Mouse (Mus musculus): Measurements from ENCODE around the gene Vma21. TPM values are rescaled to one million over a fixed set of nuclear protein-coding genes. Genes with fewer than 3 reads are reported as not detected.
A peak's percentile ranks its signal among the peaks of the same experiment; 100 is the strongest.

The Vma21 gene
- polyA plus RNA-seq (2015; fragmentation: Nextera tagmentation; extraction: Ambion mirVana) = 44.9 and 50.0 TPM in 2 replicates

DNA sequence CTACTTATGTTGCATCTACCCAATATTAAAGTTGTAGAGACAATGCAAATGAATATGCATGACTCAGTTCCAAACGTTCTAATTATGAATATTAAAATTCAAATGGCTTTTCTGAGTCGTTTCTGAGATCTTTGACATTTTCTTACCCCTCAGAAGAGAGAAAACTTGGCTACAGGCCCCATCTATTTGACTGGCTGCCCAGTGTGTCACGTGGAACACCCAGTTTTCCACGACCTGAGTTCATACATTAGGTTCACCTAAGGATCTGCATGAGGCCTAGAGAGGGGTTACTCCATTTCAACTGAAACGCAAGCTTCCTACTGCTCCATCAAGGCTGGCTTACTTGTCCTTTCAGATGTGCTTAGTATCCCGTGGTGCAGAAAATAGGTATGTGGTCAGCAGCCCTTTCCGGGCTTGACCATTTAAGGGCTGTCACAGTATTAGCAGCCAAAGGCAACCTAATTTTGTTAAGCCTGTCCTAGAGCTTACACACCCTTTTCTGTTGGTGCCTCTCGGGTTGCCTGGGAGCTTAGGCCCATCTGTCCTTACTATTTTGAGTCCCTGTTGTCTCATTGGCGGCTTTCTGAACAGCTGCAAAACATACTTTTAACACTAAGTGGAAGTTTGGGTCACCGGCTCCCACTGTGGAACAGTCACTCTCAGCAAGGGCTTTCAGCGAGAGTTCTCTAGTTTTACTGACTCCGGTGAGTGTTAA, at the start of gene Vma21:
Gene Vma21, plus strand, starts transcription at position 294 of the 715 bp plus-strand sequence.
- WGBS = 40% methylated on average over 12 of the region's 12 CpGs
- peak within 1 kb of the TSS; percentile 55 for H3K4me2 ChIP-seq

DNA sequence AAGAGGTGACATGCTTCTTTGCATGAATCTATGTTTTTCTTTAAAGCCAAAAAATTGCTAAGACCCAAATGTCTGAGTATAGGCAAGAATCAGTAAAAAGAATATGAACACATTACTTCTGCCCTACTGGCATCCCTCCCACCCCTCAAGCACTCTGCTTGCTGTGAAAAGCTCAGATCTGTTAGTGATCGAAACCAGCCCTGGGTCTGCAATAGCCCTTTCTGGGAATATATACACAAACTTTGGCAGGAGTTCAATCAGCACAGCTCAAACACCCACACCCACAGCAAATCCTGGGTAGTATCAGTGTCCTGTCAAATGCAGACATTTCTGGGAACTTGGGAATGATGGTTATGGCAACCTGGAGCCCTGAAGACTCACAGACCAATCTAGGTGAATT, 47.8 kb upstream of the Vma21 start:
- peak; percentile 76; the same call in 1 of the 2 replicates for ATAC-seq (ENCODE audit: borderline replicate concordance, extremely low read depth, low FRiP score, low TSS enrichment)
- Histone ChIP-seq H3K9ac (no peak overlapping the region), H3K9me3 (no peaks in the 10 kb centered on the region), H3K27ac (no peak overlapping the region), H3K27me3 (no peaks in the 10 kb centered on the region), H3K4me1 (no peaks in the 10 kb centered on the region), H3K36me3 (no peaks in the 10 kb centered on the region), H3K4me3 (no peak overlapping the region), H3K4me2 (no peak overlapping the region)
- WGBS = 52% methylated on average over 1 of the region's 1 CpGs

More for the DNA sequence above, at the start of gene Vma21:
- H3K4me1 ChIP-seq = no peaks in the 10 kb centered on the region
- H3K36me3 ChIP-seq = no peaks in the 10 kb centered on the region
- H3K4me3 ChIP-seq = peak within 1 kb of the TSS; percentile 69
- peak; percentile 36; the same call in 1 of the 2 replicates for ATAC-seq (ENCODE audit: borderline replicate concordance, extremely low read depth, low FRiP score, low TSS enrichment)
- H3K27me3 ChIP-seq = no peaks in the 10 kb centered on the region
- H3K9ac ChIP-seq = peak within 1 kb of the TSS; percentile 75
- H3K27ac ChIP-seq = peak within 1 kb of the TSS; percentile 82
- H3K9me3 ChIP-seq = no peaks in the 10 kb centered on the region

DNA sequence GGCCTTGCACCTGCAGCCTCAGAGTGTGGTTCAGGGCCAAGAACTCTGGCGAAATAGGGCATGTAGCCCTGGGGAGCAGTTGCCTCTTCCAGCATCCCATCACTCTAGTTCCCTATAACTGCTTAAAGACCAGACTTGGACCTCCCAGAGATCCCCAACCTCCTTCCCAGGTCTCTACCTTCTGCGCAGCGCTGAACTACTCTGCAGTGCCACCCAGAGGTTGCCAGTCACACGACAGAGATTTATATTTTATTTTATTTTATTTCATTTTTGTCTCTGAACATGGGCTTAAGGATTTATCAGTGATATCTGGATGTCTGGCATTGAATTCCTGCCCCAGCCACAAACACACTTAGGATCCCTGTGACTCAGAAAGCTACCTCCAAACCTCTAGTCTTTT, 24.6 kb upstream of the Vma21 start:
- Histone ChIP-seq H3K4me2 (no peak overlapping the region), H3K36me3 (no peaks in the 10 kb centered on the region)

DNA sequence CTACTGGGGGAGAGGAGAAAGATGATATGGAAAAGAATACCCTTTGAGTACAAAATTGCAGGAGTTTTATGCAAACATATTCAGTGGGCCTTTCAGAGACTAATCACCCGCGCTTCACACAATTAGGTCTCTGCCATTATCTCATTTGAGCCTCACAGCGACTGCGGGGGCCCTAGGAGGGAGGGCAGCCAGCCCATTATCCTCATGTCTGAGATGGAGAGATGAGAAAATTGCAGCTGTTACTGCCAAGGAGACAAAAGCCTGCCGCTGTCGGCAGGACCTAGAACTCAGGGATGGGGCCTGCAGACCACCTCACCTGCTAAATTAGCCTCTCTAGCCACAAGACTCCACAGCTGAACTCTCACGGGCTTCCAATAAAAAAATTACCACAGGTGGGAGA, 18.0 kb upstream of the Vma21 start:
- ATAC-seq (ENCODE audit: borderline replicate concordance, extremely low read depth, low FRiP score, low TSS enrichment) = no peak
- Histone ChIP-seq H3K9ac (no peak overlapping the region), H3K27ac (no peak overlapping the region), H3K36me3 (no peaks in the 10 kb centered on the region), H3K4me1 (no peaks in the 10 kb centered on the region), H3K4me3 (no peak overlapping the region), H3K9me3 (no peaks in the 10 kb centered on the region), H3K4me2 (no peak overlapping the region), H3K27me3 (no peaks in the 10 kb centered on the region)
- 60% methylated on average over 7 of the region's 7 CpGs for WGBS

More for the DNA sequence above, 24.6 kb upstream of the Vma21 start:
- Histone ChIP-seq H3K4me3 (no peak overlapping the region), H3K27me3 (0 out of 2 replicates have a peak, but pooled peaks cover 4% of the 10 kb centered on the region), H3K9ac (no peak overlapping the region), H3K9me3 (no peaks in the 10 kb centered on the region), H3K4me1 (no peaks in the 10 kb centered on the region), H3K27ac (no peak overlapping the region)
- WGBS = 4% methylated on average over 4 of the region's 4 CpGs
- no peak for ATAC-seq (ENCODE audit: borderline replicate concordance, extremely low read depth, low FRiP score, low TSS enrichment)

DNA sequence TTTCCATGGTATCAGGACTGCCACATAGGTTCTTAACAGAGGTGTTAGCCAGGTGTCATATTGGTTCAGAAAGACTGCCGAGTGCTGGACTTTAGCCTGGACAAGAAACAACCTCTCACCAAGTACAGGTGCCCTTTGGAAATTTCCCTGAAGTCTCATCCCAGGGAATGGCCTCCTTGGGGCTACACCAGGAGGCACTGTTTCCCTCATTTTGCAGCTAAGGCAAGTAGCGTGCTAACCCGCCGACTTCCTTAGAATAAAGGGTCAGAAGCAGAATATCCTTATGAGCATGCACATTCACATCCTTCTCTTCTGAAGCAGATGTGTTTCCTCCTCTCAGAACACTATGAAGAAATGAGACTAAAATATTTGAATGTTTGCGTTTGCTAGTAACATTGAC, 16.8 kb upstream of the Vma21 start:
- H3K4me3 ChIP-seq = no peak overlapping the region
- WGBS = 62% methylated on average over 5 of the region's 5 CpGs
- no peaks in the 10 kb centered on the region for H3K9me3 ChIP-seq
- H3K9ac ChIP-seq = no peak overlapping the region
- no peaks in the 10 kb centered on the region for H3K27me3 ChIP-seq
- no peak overlapping the region for H3K27ac ChIP-seq
- no peak for ATAC-seq (ENCODE audit: borderline replicate concordance, extremely low read depth, low FRiP score, low TSS enrichment)
- no peaks in the 10 kb centered on the region for H3K4me1 ChIP-seq
- H3K4me2 ChIP-seq = no peak overlapping the region
- no peaks in the 10 kb centered on the region for H3K36me3 ChIP-seq

DNA sequence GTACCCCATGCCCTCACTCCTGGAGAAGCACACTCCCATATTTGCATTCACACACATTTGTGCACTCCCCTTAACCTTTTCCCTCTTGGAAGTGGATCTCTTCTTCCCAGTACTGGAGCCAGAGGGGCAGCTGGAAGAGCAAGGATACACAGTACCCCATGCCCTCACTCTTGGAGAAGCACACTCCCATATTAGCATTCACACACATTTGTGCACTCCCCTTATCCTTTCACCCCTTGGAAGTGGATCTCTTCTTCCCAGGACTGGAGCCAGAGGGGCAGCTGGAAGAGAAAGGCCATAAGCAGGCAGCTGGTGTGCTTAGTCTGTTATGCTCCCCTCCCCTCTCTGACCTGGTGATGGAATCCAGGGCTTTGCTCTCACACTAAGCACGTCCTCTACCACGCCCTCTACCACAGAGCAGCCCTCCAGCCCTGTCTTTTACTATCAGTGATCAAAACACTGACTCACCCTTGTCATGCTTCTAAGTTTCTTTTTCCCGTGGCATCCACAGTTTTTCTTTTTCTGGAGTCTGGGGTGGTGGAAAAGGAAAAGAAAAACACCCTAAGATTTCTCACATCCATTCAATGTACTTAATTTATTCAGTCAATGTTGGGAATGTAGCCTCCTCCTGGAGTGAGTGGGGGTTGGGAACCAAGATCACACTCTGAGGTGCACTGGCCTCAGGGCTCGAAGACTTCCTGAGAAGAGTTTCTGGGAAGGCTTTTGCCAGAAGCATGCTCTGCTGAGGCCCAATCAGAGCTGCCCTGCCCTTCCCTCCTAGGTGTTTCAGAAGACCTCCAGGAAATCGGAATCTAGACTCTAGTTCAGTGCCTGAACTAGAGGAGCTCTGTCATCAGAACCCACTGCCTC, 3.5 kb upstream of the Vma21 start:
- no peaks in the 10 kb centered on the region for H3K4me1 ChIP-seq
- no peak for ATAC-seq (ENCODE audit: borderline replicate concordance, extremely low read depth, low FRiP score, low TSS enrichment)
- no peaks in the 10 kb centered on the region for H3K27me3 ChIP-seq
- 31% methylated on average over 5 of the region's 5 CpGs for WGBS
- no peaks in the 10 kb centered on the region for H3K36me3 ChIP-seq
- no peak overlapping the region for H3K4me2 ChIP-seq
- H3K9ac ChIP-seq = no peak overlapping the region
- H3K9me3 ChIP-seq = no peaks in the 10 kb centered on the region
- no peak overlapping the region for H3K4me3 ChIP-seq
- no peak overlapping the region for H3K27ac ChIP-seq

DNA sequence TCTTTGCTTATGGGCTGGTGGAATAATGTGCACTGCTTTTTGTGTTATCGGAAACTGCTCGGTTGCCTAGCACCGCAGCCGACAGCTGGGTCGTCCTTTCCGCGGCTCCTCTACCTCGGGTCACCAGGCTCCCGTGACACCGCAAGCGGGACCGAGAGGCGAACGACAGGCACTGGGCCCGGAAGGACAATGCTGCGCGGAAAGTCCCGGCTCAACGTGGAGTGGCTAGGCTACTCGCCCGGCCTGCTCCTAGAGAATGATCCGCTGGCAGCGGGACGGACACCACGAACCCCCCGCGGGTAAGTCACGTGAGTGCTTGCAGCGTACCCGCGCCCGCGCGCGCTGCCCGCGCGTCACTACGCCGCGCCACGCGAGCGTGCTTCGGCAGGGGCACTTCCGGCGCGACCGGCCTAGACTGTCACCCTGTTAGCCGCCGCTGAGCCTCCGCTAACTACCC, 705 bp downstream of the Vma21 start:
- peak; percentile 97 for ATAC-seq (ENCODE audit: borderline replicate concordance, extremely low read depth, low FRiP score, low TSS enrichment)
- peak overlapping the region; percentile 69 for H3K4me3 ChIP-seq
- H3K36me3 ChIP-seq = no peaks in the 10 kb centered on the region
- H3K4me1 ChIP-seq = no peaks in the 10 kb centered on the region
- H3K9ac ChIP-seq = peak overlapping the region; percentile 75
- H3K27me3 ChIP-seq = no peaks in the 10 kb centered on the region
- 18% methylated on average over 51 of the region's 52 CpGs for WGBS
- no peaks in the 10 kb centered on the region for H3K9me3 ChIP-seq
- peak overlapping the region; percentile 55 for H3K4me2 ChIP-seq
- H3K27ac ChIP-seq = peak overlapping the region; percentile 82

DNA sequence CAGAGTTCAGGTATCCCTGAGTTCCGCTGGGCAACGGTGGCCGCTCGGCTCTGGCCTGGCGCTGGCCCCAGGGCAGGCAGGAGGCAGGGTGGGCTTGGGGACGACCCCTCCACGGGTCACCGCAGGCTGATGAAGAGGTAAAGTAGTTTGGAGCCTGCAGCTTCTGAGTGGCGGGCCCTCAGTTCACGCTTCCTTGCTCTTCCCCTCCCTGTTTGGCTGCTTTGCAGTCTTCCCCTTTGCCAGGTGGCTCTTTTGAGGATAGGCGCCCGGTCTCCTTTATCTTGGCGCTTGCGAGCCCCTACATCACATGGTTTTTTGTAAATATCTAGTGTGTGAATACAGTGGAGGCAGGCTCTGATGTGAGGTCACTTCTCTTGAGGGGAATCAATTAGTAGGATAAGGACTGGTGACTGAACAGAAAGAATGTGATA, 1.2 kb downstream of the Vma21 start:
- 18% methylated on average over 14 of the region's 14 CpGs for WGBS
- ATAC-seq (ENCODE audit: borderline replicate concordance, extremely low read depth, low FRiP score, low TSS enrichment) = no peak

DNA sequence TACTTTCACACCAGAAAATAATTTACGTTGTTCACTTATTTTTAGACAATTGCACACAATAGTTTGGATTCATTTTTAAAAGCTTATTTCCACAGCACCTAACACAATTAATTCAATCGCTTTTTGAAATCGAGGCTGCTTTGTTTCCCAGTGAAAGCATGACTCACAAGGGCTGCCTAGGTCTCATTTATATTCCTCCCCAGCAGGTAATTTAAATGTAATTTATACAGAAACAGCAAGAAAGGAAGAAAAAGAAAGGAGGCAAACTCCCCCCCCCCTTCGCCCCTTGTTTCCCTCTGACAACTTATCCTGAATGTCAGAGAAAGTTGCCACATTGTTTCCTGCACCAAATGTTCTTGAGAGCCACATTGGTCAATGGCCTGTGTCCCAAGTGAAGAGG, 23.2 kb downstream of the Vma21 start:
- Histone ChIP-seq H3K4me1 (no peaks in the 10 kb centered on the region), H3K9ac (no peak overlapping the region), H3K27ac (no peak overlapping the region), H3K27me3 (no peaks in the 10 kb centered on the region), H3K4me3 (no peak overlapping the region), H3K4me2 (no peak overlapping the region), H3K36me3 (no peaks in the 10 kb centered on the region), H3K9me3 (no peaks in the 10 kb centered on the region)
- WGBS = 71% methylated on average over 4 of the region's 4 CpGs
- no peak for ATAC-seq (ENCODE audit: borderline replicate concordance, extremely low read depth, low FRiP score, low TSS enrichment)

More for the DNA sequence above, 1.2 kb downstream of the Vma21 start:
- Histone ChIP-seq H3K36me3 (no peaks in the 10 kb centered on the region), H3K4me3 (peak overlapping the region; percentile 69), H3K27me3 (no peaks in the 10 kb centered on the region), H3K4me1 (no peaks in the 10 kb centered on the region), H3K9me3 (no peaks in the 10 kb centered on the region), H3K27ac (peak overlapping the region; percentile 82), H3K4me2 (peak overlapping the region; percentile 55), H3K9ac (peak overlapping the region; percentile 75)

DNA sequence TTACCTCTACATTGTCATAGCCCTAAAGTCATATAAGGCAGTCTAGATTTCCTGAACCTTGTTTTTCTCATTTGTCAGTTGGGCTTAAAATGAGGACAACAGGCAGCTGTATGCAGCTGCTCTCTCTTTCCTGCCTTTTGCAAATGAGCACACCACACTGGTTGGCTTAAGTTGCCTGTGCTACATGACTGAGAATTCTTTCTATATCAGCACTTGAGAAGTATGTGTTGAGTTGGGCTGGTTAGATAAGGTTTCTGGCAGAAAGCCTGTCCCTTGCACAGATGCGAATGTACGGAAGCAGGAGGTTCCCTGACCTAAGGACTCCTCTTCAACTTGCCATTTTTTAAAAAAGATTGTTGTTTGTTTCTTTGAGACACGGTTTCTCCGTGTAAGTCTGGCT, 31.0 kb downstream of the Vma21 start:
- ATAC-seq (ENCODE audit: borderline replicate concordance, extremely low read depth, low FRiP score, low TSS enrichment) = no peak
- H3K9ac ChIP-seq = no peak overlapping the region
- no peak overlapping the region for H3K27ac ChIP-seq
- H3K9me3 ChIP-seq = no peaks in the 10 kb centered on the region
- H3K4me1 ChIP-seq = no peaks in the 10 kb centered on the region
- WGBS = 54% methylated on average over 4 of the region's 4 CpGs
- H3K27me3 ChIP-seq = no peaks in the 10 kb centered on the region
- H3K4me2 ChIP-seq = no peak overlapping the region
- no peaks in the 10 kb centered on the region for H3K36me3 ChIP-seq
- H3K4me3 ChIP-seq = no peak overlapping the region

DNA sequence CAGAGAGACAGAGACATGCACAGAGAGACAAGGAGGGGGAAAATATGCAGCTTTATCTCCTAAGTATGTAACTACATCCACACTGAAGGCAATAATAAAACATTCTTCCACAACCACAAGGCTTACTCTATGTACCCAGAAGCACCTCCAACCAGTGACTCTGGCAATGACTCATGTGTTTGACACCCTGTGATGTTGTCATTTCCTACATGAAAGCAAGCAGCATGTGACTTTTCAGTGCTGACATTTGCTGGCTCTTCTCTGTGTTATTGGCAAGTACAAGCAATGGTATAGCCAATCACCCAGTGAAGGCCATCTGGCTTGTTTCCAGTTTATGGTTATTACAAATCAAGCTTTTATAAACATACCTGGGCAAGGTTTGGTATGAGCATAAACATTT, 38.1 kb downstream of the Vma21 start:
- Histone ChIP-seq H3K27ac (no peak overlapping the region), H3K9me3 (no peaks in the 10 kb centered on the region), H3K4me2 (no peak overlapping the region), H3K9ac (no peak overlapping the region), H3K36me3 (no peaks in the 10 kb centered on the region), H3K4me3 (no peak overlapping the region), H3K27me3 (no peaks in the 10 kb centered on the region), H3K4me1 (no peaks in the 10 kb centered on the region)
- no peak for ATAC-seq (ENCODE audit: borderline replicate concordance, extremely low read depth, low FRiP score, low TSS enrichment)

All from lung, embryonic 15.5 days (tissue).